Mouse (Mus musculus) heart, postnatal 4 days (tissue): Measurements from ENCODE around the gene Il27ra. TPM values are rescaled to one million over a fixed set of nuclear protein-coding genes. Genes with fewer than 3 reads are reported as not detected.
A peak's percentile ranks its signal among the peaks of the same experiment; 100 is the strongest.
"Not testable (repeated sequence)": the region's sequence is repeated elsewhere in the genome, so short reads cannot be mapped to it uniquely, and the experiment has no call there.

Experiments used
- DNase-seq: peaks from one replicate; pipeline ENCODE4 v3.0.0; 2021
- microRNA-seq, 2 experiments: library from miRNA; unstranded; fragments of <30 nt; microRNA quantifications; one replicate each; pipeline ENCODE4 v1.2.0; 2021 to 2022
- total RNA-seq, 2 experiments: library from RNA; stranded (reverse); gene quantifications; 2 replicates each; pipeline ENCODE4 v1.2.3; 2021

The Il27ra gene
- total RNA-seq, 2 experiments from 2014 or later: 4.0 to 4.2 TPM

GRCm38 (mm10) chr8:83995973-83996372 lies 46.4 kb downstream of the Il27ra start:
- DNase-seq: no peak

GRCm38 (mm10) chr8:83994030-83994429 lies 48.4 kb downstream of the Il27ra start:
- DNase-seq: no peak

GRCm38 (mm10) chr8:83992488-83992887 lies 49.9 kb downstream of the Il27ra start:
- no peak for DNase-seq

- DNase-seq: no peak
Observed at GRCm38 (mm10) chr8:83990170-83990569, 52.2 kb downstream of the Il27ra start.

- no peak for DNase-seq
Observed at GRCm38 (mm10) chr8:83989243-83989642, 53.1 kb downstream of the Il27ra start.

- DNase-seq: not testable (repeated sequence)
Observed at GRCm38 (mm10) chr8:83983222-83983621, 59.2 kb downstream of the Il27ra start.

GRCm38 (mm10) chr8:83982449-83982848 lies 59.9 kb downstream of the Il27ra start:
- DNase-seq: no peak

- no peak for DNase-seq
Observed at GRCm38 (mm10) chr8:83981533-83981932, 60.9 kb downstream of the Il27ra start.

GRCm38 (mm10) chr8:83980845-83981244 lies 61.5 kb downstream of the Il27ra start:
- peak; percentile 88 for DNase-seq

Small RNAs within 50 kb of the gene (microRNA-seq; reads per million reads assigned to microRNA genes)
- gene Mir1199 (0.61 to 1.0 reads per million in 2 experiments), gene Mir709 (0 reads per million in 2 experiments), gene Mir8111 (1.7 to 5.9 reads per million in 2 experiments)

Other genes with a start within 250 kb of the Il27ra start
- gene Adgrl1, start 142.5 kb downstream of the Il27ra start, total RNA-seq: 10 to 100 TPM; 37.5 to 39.8 TPM
- gene Gm10644, start 87.4 kb downstream of the Il27ra start, total RNA-seq: under 1 TPM; 0.27 to 0.41 TPM
- 10 to 100 TPM; 25.8 to 26.1 TPM for gene Asf1b, start 87.1 kb downstream of the Il27ra start, total RNA-seq
- 100 to 1,000 TPM; 389 to 405 TPM for gene Prkaca, start 69.6 kb downstream of the Il27ra start, total RNA-seq
- gene Samd1, start 44.9 kb downstream of the Il27ra start, total RNA-seq: 10 to 100 TPM; 36.6 to 42.9 TPM
- under 1 TPM in 1 of 2 experiments, not detected in 1; 0.83 TPM for gene 1700067K01Rik, start 41.1 kb downstream of the Il27ra start, total RNA-seq
- 1 to 10 TPM in 1 of 2 experiments, under 1 TPM in 1; 0.93 to 1.4 TPM for gene 2210011C24Rik, start 30.4 kb downstream of the Il27ra start, total RNA-seq
- gene Palm3, start 21.1 kb downstream of the Il27ra start, total RNA-seq: under 1 TPM; 0.31 to 0.38 TPM
- gene Rln3, start 2.4 kb upstream of the Il27ra start, total RNA-seq: not detected
- 1 to 10 TPM; 3.7 to 4.5 TPM for gene Gm10643, start 22.5 kb upstream of the Il27ra start, total RNA-seq
- gene Rfx1, start 24.2 kb upstream of the Il27ra start, total RNA-seq: 10 to 100 TPM; 12.5 to 13.5 TPM
- 10 to 100 TPM; 19.7 to 20.5 TPM for gene Dcaf15, start 62.2 kb upstream of the Il27ra start, total RNA-seq
- gene Podnl1, start 83.4 kb upstream of the Il27ra start, total RNA-seq: not detected
- 10 to 100 TPM; 12.6 to 15.6 TPM for gene Cc2d1a, start 105.3 kb upstream of the Il27ra start, total RNA-seq
- under 1 TPM; 0.38 to 0.60 TPM for gene 4930432K21Rik, start 105.4 kb upstream of the Il27ra start, total RNA-seq
- gene Nanos3, start 142.6 kb upstream of the Il27ra start, total RNA-seq: 1 to 10 TPM; 3.6 to 4.3 TPM
- gene Zswim4, start 194.5 kb upstream of the Il27ra start, total RNA-seq: 10 to 100 TPM; 12.8 to 13.8 TPM
- 100 to 1,000 TPM; 218 to 233 TPM for gene D8Ertd738e, start 207.1 kb upstream of the Il27ra start, total RNA-seq
- gene Mri1, start 214.7 kb upstream of the Il27ra start, total RNA-seq: 10 to 100 TPM; 14.4 to 19.2 TPM
- gene Ccdc130, start 227.8 kb upstream of the Il27ra start, total RNA-seq: 10 to 100 TPM; 11.0 to 16.2 TPM